Mouse (Mus musculus): Measurements from ENCODE around the gene Galnt6. TPM values are rescaled to one million over a fixed set of nuclear protein-coding genes. Genes with fewer than 3 reads are reported as not detected.
A peak's percentile ranks its signal among the peaks of the same experiment; 100 is the strongest.

Galnt6 gene
- polyA plus RNA-seq, 1 experiment from 2014 or later = 1.3 TPM

GRCm38 (mm10) chr15:100678581-100678980 lies 50.6 kb downstream of the Galnt6 start:
- H3K27me3 ChIP-seq (replicated peaks) = no peaks in the 10 kb centered on the region
- no peak overlapping the region for H3K4me2 ChIP-seq
- no peaks in the 10 kb centered on the region for H3K36me3 ChIP-seq
- 72% methylated on average over 12 of the region's 12 CpGs for WGBS (ENCODE audit: insufficient replicate concordance)
- H3K9me3 ChIP-seq (replicated peaks) = no peaks in the 10 kb centered on the region
- no peak overlapping the region for H3K4me3 ChIP-seq
- no peak for ATAC-seq
- no peak overlapping the region for H3K9ac ChIP-seq
- peaks cover 55% of the 10 kb centered on the region for H3K4me1 ChIP-seq
- peak overlapping the region; percentile 59; the same call in 1 of the 2 replicates for H3K27ac ChIP-seq

- Histone ChIP-seq H3K4me2 (no peak overlapping the region), H3K4me1 (peaks cover 56% of the 10 kb centered on the region), H3K4me3 (no peak overlapping the region), H3K36me3 (no peaks in the 10 kb centered on the region), H3K27me3 (replicated peaks) (no peaks in the 10 kb centered on the region), H3K9me3 (replicated peaks) (no peaks in the 10 kb centered on the region), H3K27ac (no peak overlapping the region), H3K9ac (no peak overlapping the region)
- no peak for ATAC-seq
- 81% methylated on average over 8 of the region's 8 CpGs for WGBS (ENCODE audit: insufficient replicate concordance)
Observed at GRCm38 (mm10) chr15:100677675-100678074, 51.5 kb downstream of the Galnt6 start.

- 73% methylated on average over 1 of the region's 1 CpGs for WGBS (ENCODE audit: insufficient replicate concordance)
- H3K4me3 ChIP-seq = no peak overlapping the region
- H3K27me3 ChIP-seq (replicated peaks) = no peaks in the 10 kb centered on the region
- no peak for ATAC-seq
- H3K4me1 ChIP-seq = peaks cover 61% of the 10 kb centered on the region
- no peak overlapping the region for H3K4me2 ChIP-seq
- no peaks in the 10 kb centered on the region for H3K9me3 ChIP-seq (replicated peaks)
- H3K36me3 ChIP-seq = no peaks in the 10 kb centered on the region
- H3K9ac ChIP-seq = no peak overlapping the region
- H3K27ac ChIP-seq = no peak overlapping the region
Observed at GRCm38 (mm10) chr15:100676521-100676920, 52.7 kb downstream of the Galnt6 start.

- Histone ChIP-seq H3K4me2 (no peak overlapping the region), H3K27ac (peak overlapping the region; percentile 87), H3K4me1 (peaks cover 52% of the 10 kb centered on the region), H3K9me3 (replicated peaks) (no peaks in the 10 kb centered on the region), H3K36me3 (no peaks in the 10 kb centered on the region), H3K27me3 (replicated peaks) (no peaks in the 10 kb centered on the region), H3K4me3 (no peak overlapping the region), H3K9ac (no peak overlapping the region)
- 59% methylated on average over 3 of the region's 3 CpGs for WGBS (ENCODE audit: insufficient replicate concordance)
- no peak for ATAC-seq
Observed at GRCm38 (mm10) chr15:100675486-100675885, 53.7 kb downstream of the Galnt6 start.

- Histone ChIP-seq H3K9me3 (replicated peaks) (no peaks in the 10 kb centered on the region), H3K36me3 (no peaks in the 10 kb centered on the region), H3K4me3 (no peak overlapping the region), H3K27me3 (replicated peaks) (no peaks in the 10 kb centered on the region), H3K9ac (peak overlapping the region; percentile 40; the same call in 1 of the 2 replicates), H3K4me2 (peak overlapping the region; percentile 62; the same call in 1 of the 2 replicates), H3K4me1 (peaks cover 49% of the 10 kb centered on the region), H3K27ac (peak overlapping the region; percentile 87)
- 49% methylated on average over 10 of the region's 10 CpGs for WGBS (ENCODE audit: insufficient replicate concordance)
- ATAC-seq = no peak
Observed at GRCm38 (mm10) chr15:100674566-100674965, 54.6 kb downstream of the Galnt6 start.

GRCm38 (mm10) chr15:100673585-100674391 lies 55.4 kb downstream of the Galnt6 start:
- Histone ChIP-seq H3K9ac (peak overlapping the region; percentile 40; the same call in 1 of the 2 replicates), H3K4me3 (peak overlapping the region; percentile 22), H3K27ac (peak overlapping the region; percentile 87), H3K36me3 (no peaks in the 10 kb centered on the region), H3K9me3 (replicated peaks) (no peaks in the 10 kb centered on the region), H3K4me2 (peak overlapping the region; percentile 62), H3K4me1 (peaks cover 51% of the 10 kb centered on the region), H3K27me3 (replicated peaks) (no peaks in the 10 kb centered on the region)
- WGBS (ENCODE audit: insufficient replicate concordance) = 12% methylated on average over 11 of the region's 12 CpGs
- ATAC-seq = peak; percentile 89

GRCm38 (mm10) chr15:100670833-100671232 lies 58.3 kb downstream of the Galnt6 start:
- WGBS (ENCODE audit: insufficient replicate concordance) = 79% methylated on average over 5 of the region's 5 CpGs
- no peak overlapping the region for H3K4me2 ChIP-seq
- no peak for ATAC-seq
- no peak overlapping the region for H3K9ac ChIP-seq
- H3K4me1 ChIP-seq = peaks cover 79% of the 10 kb centered on the region
- no peaks in the 10 kb centered on the region for H3K27me3 ChIP-seq (replicated peaks)
- no peak overlapping the region for H3K4me3 ChIP-seq
- no peaks in the 10 kb centered on the region for H3K9me3 ChIP-seq (replicated peaks)
- H3K36me3 ChIP-seq = no peaks in the 10 kb centered on the region
- no peak overlapping the region for H3K27ac ChIP-seq

GRCm38 (mm10) chr15:100670004-100670403 lies 59.2 kb downstream of the Galnt6 start:
- no peak overlapping the region for H3K9ac ChIP-seq
- no peak overlapping the region for H3K4me2 ChIP-seq
- H3K27me3 ChIP-seq (replicated peaks) = no peaks in the 10 kb centered on the region
- no peak overlapping the region for H3K4me3 ChIP-seq
- H3K27ac ChIP-seq = 0 out of 2 replicates have a peak overlapping the region, but pooled peaks have one; percentile 14
- peaks cover 79% of the 10 kb centered on the region for H3K4me1 ChIP-seq
- H3K36me3 ChIP-seq = no peaks in the 10 kb centered on the region
- ATAC-seq = no peak
- WGBS (ENCODE audit: insufficient replicate concordance) = 62% methylated on average over 8 of the region's 8 CpGs
- no peaks in the 10 kb centered on the region for H3K9me3 ChIP-seq (replicated peaks)

- ATAC-seq = peak; percentile 70
- Histone ChIP-seq H3K4me2 (peak within 1 kb of the TSS; percentile 74), H3K36me3 (no peaks in the 10 kb centered on the region), H3K4me1 (peaks cover 79% of the 10 kb centered on the region), H3K27me3 (replicated peaks) (no peaks in the 10 kb centered on the region), H3K9me3 (replicated peaks) (no peaks in the 10 kb centered on the region), H3K27ac (peak within 1 kb of the TSS; percentile 14), H3K9ac (peak within 1 kb of the TSS; percentile 72), H3K4me3 (peak within 1 kb of the TSS; percentile 68)
- 19% methylated on average over 20 of the region's 20 CpGs for WGBS (ENCODE audit: insufficient replicate concordance)
Observed at GRCm38 (mm10) chr15:100669337-100669736, 59.8 kb downstream of the Galnt6 start, which contains the start of gene Bin2. TSS of gene Bin2 (minus strand) at chr15:100669553.

- Histone ChIP-seq H3K36me3 (no peaks in the 10 kb centered on the region), H3K27ac (peak overlapping the region; percentile 22; the same call in 1 of the 2 replicates), H3K9me3 (replicated peaks) (no peaks in the 10 kb centered on the region), H3K9ac (0 out of 2 replicates have a peak overlapping the region, but pooled peaks have one; percentile 5), H3K4me2 (peak overlapping the region; percentile 74), H3K4me3 (peak overlapping the region; percentile 68), H3K27me3 (replicated peaks) (no peaks in the 10 kb centered on the region), H3K4me1 (peaks cover 79% of the 10 kb centered on the region)
- ATAC-seq = no peak
- WGBS (ENCODE audit: insufficient replicate concordance) = 46% methylated on average over 5 of the region's 5 CpGs
Observed at GRCm38 (mm10) chr15:100667871-100668545, 61.2 kb downstream of the Galnt6 start.

- 35% methylated on average over 6 of the region's 6 CpGs for WGBS (ENCODE audit: insufficient replicate concordance)
- H3K4me3 ChIP-seq = peak overlapping the region; percentile 68
- no peak overlapping the region for H3K9ac ChIP-seq
- no peaks in the 10 kb centered on the region for H3K27me3 ChIP-seq (replicated peaks)
- H3K9me3 ChIP-seq (replicated peaks) = no peaks in the 10 kb centered on the region
- peaks cover 77% of the 10 kb centered on the region for H3K4me1 ChIP-seq
- peak overlapping the region; percentile 74 for H3K4me2 ChIP-seq
- ATAC-seq = no peak
- H3K27ac ChIP-seq = peak overlapping the region; percentile 66
- no peaks in the 10 kb centered on the region for H3K36me3 ChIP-seq
Observed at GRCm38 (mm10) chr15:100667420-100667819, 61.8 kb downstream of the Galnt6 start.

GRCm38 (mm10) chr15:100666851-100667250 lies 62.3 kb downstream of the Galnt6 start:
- no peaks in the 10 kb centered on the region for H3K36me3 ChIP-seq
- H3K27me3 ChIP-seq (replicated peaks) = no peaks in the 10 kb centered on the region
- H3K4me2 ChIP-seq = peak overlapping the region; percentile 74
- H3K27ac ChIP-seq = peak overlapping the region; percentile 66
- no peak for ATAC-seq
- peak overlapping the region; percentile 68 for H3K4me3 ChIP-seq
- H3K9ac ChIP-seq = 0 out of 2 replicates have a peak overlapping the region, but pooled peaks have one; percentile 2
- no peaks in the 10 kb centered on the region for H3K9me3 ChIP-seq (replicated peaks)
- WGBS (ENCODE audit: insufficient replicate concordance) = 7% methylated on average over 12 of the region's 12 CpGs
- peaks cover 81% of the 10 kb centered on the region for H3K4me1 ChIP-seq
